Mouse (Mus musculus) limb, embryonic 13.5 days (tissue): ENCODE results near the gene Daam1. TPM values are rescaled to one million over a fixed set of nuclear protein-coding genes. Genes with fewer than 3 reads are reported as not detected.

ENCODE experiments used
- ATAC-seq: fragments of 200-750 bp; cut with Nextera tagmentation; 2 replicates; pipeline ENCODE4 v1.8.0; 2017; ENCODE audit warnings: low read depth, moderate number of reproducible peaks, moderate TSS enrichment; ENCODE audit not compliant: low FRiP score
- H3K27ac ChIP-seq: fragments of 300-500 bp; sonication (generic); 2 replicates; pipeline ENCODE4 v1.5.1; 2015; ENCODE audit warnings: inconsistent platforms, mild to moderate bottlenecking, moderate library complexity
- H3K27me3 ChIP-seq: fragments of 300-500 bp; sonication (generic); 2 replicates; pipeline ENCODE4 v1.6.1; 2015; ENCODE audit warnings: mild to moderate bottlenecking, inconsistent platforms
- H3K36me3 ChIP-seq: fragments of 300-500 bp; sonication (generic); 2 replicates; pipeline ENCODE4 v1.6.1; 2015; ENCODE audit warnings: inconsistent platforms, mild to moderate bottlenecking, moderate library complexity
- H3K4me1 ChIP-seq: fragments of 300-500 bp; sonication (generic); 2 replicates; pipeline ENCODE4 v1.6.1; 2015; ENCODE audit warnings: inconsistent platforms
- H3K4me2 ChIP-seq: fragments of 300-500 bp; sonication (generic); replicated peaks from 2 replicates; pipeline ENCODE4 v1.6.1; 2015; ENCODE audit warnings: inconsistent platforms, mild to moderate bottlenecking, moderate library complexity
- H3K4me3 ChIP-seq: fragments of 300-500 bp; sonication (generic); 2 replicates; pipeline ENCODE4 v1.5.1; 2015; ENCODE audit warnings: moderate library complexity, mild to moderate bottlenecking, inconsistent platforms
- H3K9ac ChIP-seq: fragments of 300-500 bp; sonication (generic); 2 replicates; pipeline ENCODE4 v1.6.1; 2015; ENCODE audit warnings: mild to moderate bottlenecking, inconsistent platforms
- H3K9me3 ChIP-seq: fragments of 300-500 bp; sonication (generic); 2 replicates; pipeline ENCODE4 v1.6.1; 2016; ENCODE audit warnings: inconsistent platforms
- WGBS: fragments of 180-500 bp; shearing (Covaris S2); methylation state at CpG from one replicate; pipeline ENCODE4 v1.1.7; 2015; 5-methylcytosine and 5-hydroxymethylcytosine counted together
- polyA plus RNA-seq: library from polyadenylated mRNA; unstranded; fragments of >200 nt; fragmentation: Nextera tagmentation; extraction: Ambion mirVana; gene quantifications from 2 replicates; pipeline ENCODE4 v1.2.1, GENCODE M21; 2015

The Daam1 gene
- polyA plus RNA-seq, 1 experiment from 2014 or later = 8.7 TPM

GRCm38 (mm10) chr12:71925990-71926700, 95.3 kb downstream of the Daam1 start:
- Histone ChIP-seq H3K36me3 (peaks cover 2% of the 10 kb centered on the region; the same call in 1 of the 2 replicates), H3K27ac (no peak overlapping the region), H3K9me3 (no peaks in the 10 kb centered on the region), H3K4me3 (no peak overlapping the region), H3K27me3 (no peaks in the 10 kb centered on the region), H3K4me1 (peaks cover 17% of the 10 kb centered on the region; the same call in 1 of the 2 replicates), H3K9ac (no peak overlapping the region), H3K4me2 (no peak overlapping the region)
- ATAC-seq = no peak
- WGBS = 66% methylated on average over 11 of the region's 11 CpGs

DNA sequence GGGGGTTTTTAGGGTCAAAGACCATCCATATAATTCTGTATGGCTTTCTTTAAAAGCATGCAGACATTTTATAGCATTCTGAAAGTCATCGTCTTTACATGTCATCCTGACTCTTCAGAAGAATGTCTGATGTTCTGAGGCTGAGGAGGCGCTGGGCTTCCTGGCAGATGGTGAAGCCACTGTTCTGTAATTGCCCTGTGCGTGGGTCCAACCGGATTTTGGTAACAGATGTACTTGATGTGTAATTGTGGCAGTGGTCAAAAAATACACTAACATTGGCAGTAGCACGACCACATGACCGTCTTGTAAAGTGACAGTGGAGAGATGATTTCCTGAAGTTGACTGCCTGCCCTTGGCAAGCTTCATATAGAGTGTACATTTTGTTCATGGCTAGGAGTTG, 97.2 kb downstream of the Daam1 start:
- no peak overlapping the region for H3K4me2 ChIP-seq
- 86% methylated on average over 6 of the region's 6 CpGs for WGBS
- no peaks in the 10 kb centered on the region for H3K9me3 ChIP-seq
- H3K36me3 ChIP-seq = no peaks in the 10 kb centered on the region
- H3K4me1 ChIP-seq = peaks cover 24% of the 10 kb centered on the region
- H3K27ac ChIP-seq = no peak overlapping the region
- no peak overlapping the region for H3K4me3 ChIP-seq
- ATAC-seq = no peak
- no peak overlapping the region for H3K9ac ChIP-seq
- no peaks in the 10 kb centered on the region for H3K27me3 ChIP-seq

GRCm38 (mm10) chr12:71929876-71930275, 99.0 kb downstream of the Daam1 start:
- Histone ChIP-seq H3K9me3 (no peaks in the 10 kb centered on the region), H3K27ac (no peak overlapping the region), H3K4me1 (peaks cover 34% of the 10 kb centered on the region), H3K4me3 (no peak overlapping the region), H3K4me2 (no peak overlapping the region), H3K27me3 (no peaks in the 10 kb centered on the region), H3K36me3 (no peaks in the 10 kb centered on the region), H3K9ac (no peak overlapping the region)
- no peak for ATAC-seq
- WGBS = 81% methylated on average over 2 of the region's 2 CpGs

GRCm38 (mm10) chr12:71932433-71933386, 101.8 kb downstream of the Daam1 start:
- no peak overlapping the region for H3K27ac ChIP-seq
- H3K4me1 ChIP-seq = peaks cover 21% of the 10 kb centered on the region
- H3K36me3 ChIP-seq = no peaks in the 10 kb centered on the region
- no peaks in the 10 kb centered on the region for H3K27me3 ChIP-seq
- H3K9ac ChIP-seq = no peak overlapping the region
- H3K9me3 ChIP-seq = no peaks in the 10 kb centered on the region
- no peak overlapping the region for H3K4me3 ChIP-seq
- ATAC-seq = no peak
- WGBS = 61% methylated on average over 9 of the region's 9 CpGs
- H3K4me2 ChIP-seq = no peak overlapping the region

- 72% methylated on average over 6 of the region's 6 CpGs for WGBS
- no peak for ATAC-seq
Observed at GRCm38 (mm10) chr12:71933989-71934645, 103.2 kb downstream of the Daam1 start.

GRCm38 (mm10) chr12:71936636-71937035, 105.8 kb downstream of the Daam1 start:
- H3K27ac ChIP-seq = no peak overlapping the region
- WGBS = 75% methylated on average over 1 of the region's 1 CpGs
- H3K4me2 ChIP-seq = no peak overlapping the region
- H3K4me3 ChIP-seq = no peak overlapping the region
- H3K9ac ChIP-seq = no peak overlapping the region
- no peaks in the 10 kb centered on the region for H3K9me3 ChIP-seq
- peaks cover 16% of the 10 kb centered on the region for H3K36me3 ChIP-seq
- no peaks in the 10 kb centered on the region for H3K27me3 ChIP-seq
- peaks cover 21% of the 10 kb centered on the region for H3K4me1 ChIP-seq
- no peak for ATAC-seq

More at GRCm38 (mm10) chr12:71933989-71934645, 103.2 kb downstream of the Daam1 start:
- peaks cover 21% of the 10 kb centered on the region for H3K4me1 ChIP-seq
- H3K4me2 ChIP-seq = no peak overlapping the region
- no peaks in the 10 kb centered on the region for H3K9me3 ChIP-seq
- no peak overlapping the region for H3K4me3 ChIP-seq
- H3K27ac ChIP-seq = no peak overlapping the region
- H3K9ac ChIP-seq = no peak overlapping the region
- H3K36me3 ChIP-seq = peaks cover 12% of the 10 kb centered on the region
- no peaks in the 10 kb centered on the region for H3K27me3 ChIP-seq

DNA sequence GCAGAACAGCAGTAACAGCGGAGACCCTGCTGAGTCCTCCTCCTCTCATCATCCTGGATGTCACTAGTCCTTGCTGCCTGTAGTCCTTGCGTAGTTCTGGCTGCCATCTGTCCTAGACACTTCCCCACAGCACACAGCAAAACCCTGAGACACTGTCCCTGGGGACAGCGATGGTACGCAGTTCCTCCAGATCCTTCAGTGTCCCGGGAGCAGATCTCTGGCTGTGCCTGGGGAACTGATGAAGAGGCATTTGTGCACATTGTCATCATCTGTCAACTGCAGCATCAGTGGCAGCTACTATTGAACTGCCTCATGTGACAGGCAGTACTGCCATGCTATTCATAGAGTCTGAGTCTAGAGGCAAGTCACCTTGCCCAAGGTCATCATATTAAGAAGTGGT, 107.6 kb downstream of the Daam1 start:
- H3K9me3 ChIP-seq = no peaks in the 10 kb centered on the region
- H3K4me2 ChIP-seq = no peak overlapping the region
- no peaks in the 10 kb centered on the region for H3K27me3 ChIP-seq
- H3K27ac ChIP-seq = no peak overlapping the region
- WGBS = 93% methylated on average over 5 of the region's 5 CpGs
- no peak for ATAC-seq
- no peak overlapping the region for H3K4me3 ChIP-seq
- H3K9ac ChIP-seq = no peak overlapping the region
- peaks cover 25% of the 10 kb centered on the region for H3K36me3 ChIP-seq
- peaks cover 14% of the 10 kb centered on the region for H3K4me1 ChIP-seq

GRCm38 (mm10) chr12:71941290-71941689, 110.4 kb downstream of the Daam1 start:
- 90% methylated on average over 5 of the region's 5 CpGs for WGBS
- no peaks in the 10 kb centered on the region for H3K9me3 ChIP-seq
- no peak overlapping the region for H3K4me3 ChIP-seq
- peaks cover 3% of the 10 kb centered on the region; the same call in 1 of the 2 replicates for H3K4me1 ChIP-seq
- no peak overlapping the region for H3K9ac ChIP-seq
- no peak overlapping the region for H3K27ac ChIP-seq
- no peak for ATAC-seq
- no peaks in the 10 kb centered on the region for H3K27me3 ChIP-seq
- no peak overlapping the region for H3K4me2 ChIP-seq
- H3K36me3 ChIP-seq = peaks cover 52% of the 10 kb centered on the region

GRCm38 (mm10) chr12:71943112-71943511, 112.2 kb downstream of the Daam1 start:
- Histone ChIP-seq H3K9ac (no peak overlapping the region), H3K4me2 (no peak overlapping the region), H3K4me1 (no peaks in the 10 kb centered on the region), H3K9me3 (no peaks in the 10 kb centered on the region), H3K36me3 (peaks cover 68% of the 10 kb centered on the region), H3K4me3 (no peak overlapping the region), H3K27me3 (no peaks in the 10 kb centered on the region), H3K27ac (no peak overlapping the region)
- no peak for ATAC-seq
- WGBS = 86% methylated on average over 9 of the region's 9 CpGs

DNA sequence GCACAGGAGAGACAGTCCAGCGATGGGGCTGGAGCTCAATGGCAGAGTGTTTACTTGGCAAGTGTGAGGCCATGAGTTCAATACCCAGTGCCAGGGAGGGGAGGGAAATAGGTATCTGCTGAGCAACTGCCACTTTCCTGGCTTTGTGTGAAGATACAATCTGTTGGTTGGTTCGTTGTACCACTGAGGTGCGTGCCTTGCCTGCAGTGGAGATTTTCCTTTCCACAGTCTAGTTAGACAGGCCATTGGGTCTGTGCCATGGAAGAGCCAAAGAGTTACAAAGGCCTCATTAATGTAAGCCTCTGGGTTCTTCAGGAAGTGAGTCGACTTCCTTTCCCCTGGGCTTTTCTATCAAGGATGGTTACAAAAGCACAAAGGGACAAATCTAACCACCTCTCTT, 112.8 kb downstream of the Daam1 start:
- Histone ChIP-seq H3K4me1 (no peaks in the 10 kb centered on the region), H3K4me3 (no peak overlapping the region), H3K4me2 (no peak overlapping the region), H3K27ac (no peak overlapping the region), H3K9ac (no peak overlapping the region), H3K9me3 (no peaks in the 10 kb centered on the region), H3K36me3 (peaks cover 66% of the 10 kb centered on the region), H3K27me3 (no peaks in the 10 kb centered on the region)
- no peak for ATAC-seq
- 93% methylated on average over 4 of the region's 4 CpGs for WGBS

- H3K4me1 ChIP-seq = no peaks in the 10 kb centered on the region
- H3K27ac ChIP-seq = no peak overlapping the region
- no peak for ATAC-seq
- no peak overlapping the region for H3K4me3 ChIP-seq
- H3K9me3 ChIP-seq = no peaks in the 10 kb centered on the region
- H3K9ac ChIP-seq = no peak overlapping the region
- H3K27me3 ChIP-seq = no peaks in the 10 kb centered on the region
- H3K36me3 ChIP-seq = peaks cover 73% of the 10 kb centered on the region
- WGBS = 84% methylated on average over 7 of the region's 7 CpGs
- H3K4me2 ChIP-seq = no peak overlapping the region
Observed at GRCm38 (mm10) chr12:71945844-71946243, 115.0 kb downstream of the Daam1 start.

- no peak for ATAC-seq
- peaks cover 79% of the 10 kb centered on the region for H3K36me3 ChIP-seq
- no peaks in the 10 kb centered on the region for H3K9me3 ChIP-seq
- no peak overlapping the region for H3K27ac ChIP-seq
- no peaks in the 10 kb centered on the region for H3K4me1 ChIP-seq
- H3K27me3 ChIP-seq = no peaks in the 10 kb centered on the region
- H3K4me3 ChIP-seq = no peak overlapping the region
- no peak overlapping the region for H3K9ac ChIP-seq
- no peak overlapping the region for H3K4me2 ChIP-seq
- WGBS = 90% methylated on average over 8 of the region's 8 CpGs
Observed at GRCm38 (mm10) chr12:71946448-71946847, 115.6 kb downstream of the Daam1 start.
